Mouse (Mus musculus): ENCODE data around the gene Srsf10.

Srsf10 gene

DNA sequence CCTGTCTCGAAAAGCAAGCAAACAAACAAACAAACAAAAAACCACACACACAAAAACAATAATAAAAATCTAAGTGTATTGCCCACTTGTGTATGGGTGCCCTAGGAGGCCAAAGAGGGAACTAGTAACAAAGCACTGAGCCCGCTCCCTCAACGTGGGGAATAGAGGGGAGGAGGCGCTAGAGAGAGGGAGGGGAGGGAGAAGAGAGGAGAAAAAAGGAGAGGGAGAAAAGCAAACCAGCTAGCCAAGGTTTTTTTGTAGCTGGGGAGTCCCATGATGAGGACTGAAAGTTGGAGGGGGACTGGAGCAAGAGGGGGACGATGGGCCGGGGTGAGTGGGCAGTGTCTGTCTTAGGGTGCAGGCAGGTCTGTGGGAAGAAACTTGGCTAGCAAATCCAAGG, 467 bp upstream of the Srsf10 start:
- peak; percentile 53 for DNase-seq (ENCODE audit: low read depth)

DNA sequence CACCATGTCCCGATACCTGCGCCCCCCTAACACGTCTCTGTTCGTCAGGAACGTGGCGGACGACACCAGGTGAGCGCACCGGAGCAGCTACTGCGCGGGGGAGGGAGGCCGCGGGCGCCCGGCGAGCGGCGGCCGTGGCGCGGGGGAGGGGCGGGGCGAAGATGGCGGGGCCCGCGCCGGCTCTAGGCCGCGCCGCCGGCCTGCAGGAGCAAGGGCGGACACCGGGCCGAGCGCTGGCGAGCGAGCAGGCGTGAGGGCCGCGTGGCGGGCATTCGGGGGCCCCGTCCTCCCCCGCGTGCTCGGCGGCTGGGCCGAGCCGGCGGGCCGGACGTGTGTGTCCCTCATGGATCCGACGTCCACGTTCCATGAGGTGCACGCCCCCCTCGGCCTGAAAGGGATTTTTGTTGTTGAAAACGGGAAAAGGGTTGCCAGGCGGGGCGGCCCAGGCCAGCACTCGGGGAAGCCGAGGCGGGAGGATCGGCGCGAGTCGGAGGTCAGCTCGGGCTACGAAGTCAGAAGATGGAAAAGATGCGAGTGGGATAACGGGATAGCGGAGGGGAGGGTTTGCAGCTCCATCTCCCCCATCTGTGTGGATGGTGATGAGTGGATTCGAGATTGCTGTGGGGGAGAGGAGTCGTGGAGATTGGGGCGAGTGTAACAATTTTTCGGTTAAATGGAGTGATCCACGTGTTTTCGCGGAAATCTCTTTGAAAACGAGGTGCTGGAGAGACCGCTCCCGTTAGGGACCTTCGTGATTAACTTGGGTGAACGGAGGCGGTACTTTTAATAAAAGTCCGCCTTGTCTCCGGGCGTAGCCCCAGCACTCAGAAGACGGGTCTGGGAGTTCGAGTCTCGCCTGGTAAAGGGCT, 910 bp downstream of the Srsf10 start:
- DNase-seq (ENCODE audit: low read depth): peak; percentile 74

DNA sequence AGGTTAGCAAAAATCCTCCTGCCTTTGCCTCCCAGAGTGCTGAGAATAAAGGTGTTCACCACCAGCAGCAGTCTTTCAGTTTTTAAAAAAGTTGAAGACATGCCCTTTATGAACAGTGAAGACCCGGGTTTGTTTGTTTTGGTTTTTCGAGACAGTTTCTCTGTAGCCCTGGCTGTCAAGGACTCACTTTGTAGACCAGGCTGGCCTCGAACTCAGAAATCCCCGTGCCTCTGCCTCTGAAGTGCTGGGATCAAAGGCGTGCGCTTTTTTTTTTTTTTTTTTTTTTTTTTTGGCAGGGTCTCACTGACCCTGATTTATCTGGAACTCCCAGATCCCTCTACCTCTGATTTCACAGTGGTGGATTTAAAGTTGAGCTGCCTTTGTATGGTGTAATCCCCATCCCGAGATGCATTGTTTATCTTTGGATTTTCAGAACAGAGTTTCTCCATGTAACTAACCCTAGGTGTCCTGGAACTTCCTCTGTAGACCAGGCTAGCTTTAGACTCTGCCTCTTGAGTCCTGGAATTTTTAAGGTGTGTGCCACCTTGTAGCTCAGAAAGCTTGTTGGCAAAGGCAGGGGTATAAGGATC, 2.1 kb downstream of the Srsf10 start:
- no peak for DNase-seq (ENCODE audit: low read depth)

DNA sequence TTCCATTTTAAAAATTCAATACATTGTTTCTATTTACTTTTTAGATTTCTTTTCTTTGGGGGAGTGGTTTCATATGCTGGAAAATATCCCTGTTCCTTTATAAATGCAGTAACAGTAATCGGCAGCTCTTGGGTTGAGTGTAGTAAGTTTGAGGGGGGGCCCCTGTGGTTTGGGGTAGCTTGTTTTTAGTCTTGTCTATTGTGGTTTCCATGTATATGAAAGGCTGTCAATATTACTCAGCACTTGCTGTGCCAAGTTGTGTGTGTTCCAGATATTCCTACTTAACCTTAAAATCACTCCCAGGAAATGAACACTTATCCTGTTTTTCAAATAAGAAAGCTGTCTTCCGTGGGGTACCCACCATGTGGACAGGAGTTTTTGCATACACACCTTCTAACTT, 13.4 kb downstream of the Srsf10 start:
- peak; percentile 79 for DNase-seq (ENCODE audit: low read depth)

DNA sequence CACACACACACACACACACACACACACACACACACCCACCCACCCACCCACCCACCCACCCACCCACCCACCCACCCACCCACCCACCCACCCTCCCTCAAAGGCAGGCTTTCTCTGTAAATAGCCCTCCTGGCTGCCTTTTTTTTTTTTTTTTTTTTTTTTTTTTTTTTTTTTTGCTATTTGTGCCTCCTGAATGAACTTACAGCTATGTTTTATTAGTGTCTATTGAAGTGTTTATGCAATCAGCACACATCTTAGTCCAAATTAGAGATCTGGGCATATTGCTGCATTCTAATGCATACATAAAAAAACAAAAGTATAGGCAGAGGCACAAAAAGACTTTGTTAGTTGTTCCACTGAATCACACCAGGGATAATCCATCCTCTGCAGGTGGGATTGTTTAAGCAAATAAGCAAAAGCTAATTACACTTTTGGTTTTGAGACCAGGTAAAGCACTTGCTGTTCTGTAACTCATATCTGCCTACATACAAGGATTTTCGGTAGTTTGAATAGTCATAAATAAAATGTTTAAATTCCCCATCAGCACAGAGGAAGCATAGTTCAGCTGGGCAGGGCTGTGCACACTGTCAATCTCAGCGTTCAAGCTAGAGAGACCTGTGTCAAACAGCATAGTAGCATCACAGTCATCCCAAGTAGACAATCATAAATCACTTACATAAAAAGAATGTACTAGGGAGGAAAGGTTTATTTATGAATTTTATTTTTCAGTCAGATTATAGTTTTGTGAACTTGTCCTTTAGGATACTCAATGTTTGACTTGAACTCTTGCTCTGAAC, 14.9 kb downstream of the Srsf10 start:
- no peak for DNase-seq (ENCODE audit: low read depth)

DNA sequence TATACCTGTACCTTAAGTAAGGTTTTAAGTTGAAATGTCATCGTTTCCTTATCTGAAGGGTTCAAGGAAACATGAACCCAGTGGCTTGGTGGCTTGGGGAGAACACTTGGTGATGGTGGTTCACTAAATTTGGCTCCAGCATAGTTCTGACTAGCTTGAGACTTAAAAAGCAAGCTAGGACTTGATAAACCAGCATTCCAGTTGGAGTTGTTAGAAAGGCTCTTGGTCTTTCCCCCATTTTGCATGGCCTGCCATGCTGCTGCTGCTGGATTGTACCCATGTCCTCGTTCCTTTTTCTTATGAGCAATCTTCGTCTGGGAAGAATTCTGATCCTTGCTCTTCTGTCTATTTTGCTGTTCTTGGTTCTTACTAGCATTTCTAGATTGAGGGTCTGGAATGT, 16.5 kb downstream of the Srsf10 start:
- DNase-seq (ENCODE audit: low read depth): no peak

DNA sequence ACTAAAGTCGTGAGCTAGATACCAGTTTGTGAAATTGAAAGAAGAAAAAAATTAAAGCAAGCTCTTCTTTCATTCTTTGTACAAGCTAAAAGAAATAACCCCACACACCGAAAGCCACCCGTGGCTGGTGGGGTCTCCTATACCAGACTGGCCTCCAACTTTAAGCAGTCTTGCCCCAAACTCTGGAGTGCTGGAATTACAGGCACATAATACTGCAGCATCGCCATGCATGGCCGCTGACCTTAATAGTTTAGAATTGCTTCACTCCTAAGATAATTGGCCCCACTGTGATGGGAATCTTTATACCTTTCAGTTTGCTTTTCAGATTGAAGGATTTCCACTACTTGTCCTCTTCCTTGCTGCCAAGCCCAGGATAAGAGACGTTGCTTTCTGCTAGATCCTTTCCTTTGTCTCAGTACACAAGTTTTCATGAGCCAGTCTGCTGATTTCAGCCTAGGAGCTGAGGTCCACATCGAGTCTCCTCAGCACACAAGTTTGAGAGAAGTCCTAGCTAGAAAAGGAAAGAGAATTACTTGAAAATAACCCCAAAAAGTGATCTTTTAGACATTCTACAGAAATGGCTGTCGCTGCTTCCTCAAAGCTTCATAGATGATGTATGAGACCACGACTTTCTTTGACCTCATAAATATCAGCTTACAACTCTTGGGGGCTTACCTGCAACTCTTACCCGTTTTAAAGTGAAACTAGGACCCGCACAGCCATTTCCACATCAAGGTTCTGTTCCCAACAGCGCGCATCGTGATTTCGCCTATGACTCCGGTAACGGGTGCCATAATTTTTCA, 17.2 kb downstream of the Srsf10 start:
- peak; percentile 30 for DNase-seq (ENCODE audit: low read depth)

DNA sequence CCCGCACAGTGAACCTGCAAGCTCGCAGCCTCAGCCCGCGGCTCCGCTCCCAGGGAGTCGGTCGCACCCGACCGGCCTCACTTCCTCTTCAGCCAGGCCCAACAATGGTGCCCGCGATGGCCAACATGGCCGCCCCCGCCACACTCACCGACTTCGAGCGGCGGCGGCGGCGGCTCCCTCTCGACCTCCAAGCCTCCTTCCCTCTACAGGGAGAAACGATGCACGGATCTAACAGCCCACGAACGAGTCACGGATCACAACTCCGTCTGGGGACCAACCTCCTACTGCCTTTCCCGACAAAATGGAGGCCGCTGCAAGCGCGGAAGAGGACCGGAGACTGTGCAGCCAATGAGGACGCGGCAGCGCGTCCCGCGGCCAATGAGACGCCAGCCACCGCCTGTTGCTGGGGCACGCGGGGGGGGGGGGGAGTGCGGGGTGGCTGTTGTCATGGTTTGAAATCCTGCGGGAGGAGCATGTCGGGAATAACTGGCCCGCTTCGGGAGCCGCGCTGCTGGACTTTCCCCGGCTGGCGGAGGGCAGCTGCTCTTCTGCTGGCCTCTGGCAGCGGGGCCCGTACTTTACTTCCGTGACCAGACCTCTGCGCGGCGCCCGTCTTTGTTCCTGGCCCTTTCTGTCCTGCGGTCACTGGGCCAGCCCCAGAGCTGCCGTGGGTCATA, 18.1 kb downstream of the Srsf10 start, which contains the start of gene Pnrc2:
TSS of gene Pnrc2 (minus strand) at position 325 of the 677 bp plus-strand sequence.
- DNase-seq (ENCODE audit: low read depth): peak; percentile 93

DNA sequence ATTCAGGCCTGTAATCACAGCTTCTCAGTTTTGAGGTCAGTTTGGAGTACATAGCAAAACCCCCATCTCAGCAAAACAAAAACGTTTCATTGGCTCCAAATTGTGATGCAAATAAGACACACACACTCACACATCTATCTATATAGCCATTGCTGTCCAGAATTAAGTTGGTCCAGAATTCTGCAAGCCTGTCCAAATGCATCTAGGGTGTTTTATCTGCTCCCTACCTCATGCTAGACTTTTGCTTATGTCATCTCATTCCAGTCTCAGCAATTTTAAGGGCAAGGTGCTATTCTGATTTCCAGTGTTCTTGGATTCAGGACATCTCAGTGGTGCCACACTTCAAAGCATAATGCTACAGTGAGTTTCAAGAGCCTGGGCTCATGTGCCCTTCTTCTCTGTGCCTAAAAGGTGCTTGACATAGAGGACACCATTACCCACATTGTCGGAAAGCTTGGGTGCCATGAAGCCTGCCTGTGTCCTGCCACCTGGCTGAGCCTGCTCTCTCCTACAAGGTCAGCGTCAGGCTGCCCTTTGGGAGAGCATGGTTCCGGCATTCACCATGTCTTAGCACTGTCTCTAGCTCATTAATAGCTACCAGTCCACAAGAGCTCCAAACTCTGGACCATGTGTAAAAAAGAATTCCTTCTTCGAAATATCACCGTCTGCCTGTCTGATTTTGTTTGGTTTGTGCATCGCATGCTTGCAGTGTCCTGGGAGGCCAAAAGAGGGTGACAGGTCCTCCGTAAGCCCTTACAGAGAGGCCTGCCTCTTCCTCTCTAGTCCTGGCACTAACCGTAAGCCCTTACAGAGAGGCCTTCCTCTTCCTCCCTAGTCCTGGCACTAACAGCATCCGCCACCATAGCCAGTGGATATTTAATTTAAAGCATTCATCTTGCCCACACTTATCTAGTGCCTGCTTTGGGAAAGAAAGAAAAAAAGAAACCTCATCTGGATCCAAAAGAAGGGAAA, 19.3 kb downstream of the Srsf10 start:
- DNase-seq (ENCODE audit: low read depth): no peak

DNA sequence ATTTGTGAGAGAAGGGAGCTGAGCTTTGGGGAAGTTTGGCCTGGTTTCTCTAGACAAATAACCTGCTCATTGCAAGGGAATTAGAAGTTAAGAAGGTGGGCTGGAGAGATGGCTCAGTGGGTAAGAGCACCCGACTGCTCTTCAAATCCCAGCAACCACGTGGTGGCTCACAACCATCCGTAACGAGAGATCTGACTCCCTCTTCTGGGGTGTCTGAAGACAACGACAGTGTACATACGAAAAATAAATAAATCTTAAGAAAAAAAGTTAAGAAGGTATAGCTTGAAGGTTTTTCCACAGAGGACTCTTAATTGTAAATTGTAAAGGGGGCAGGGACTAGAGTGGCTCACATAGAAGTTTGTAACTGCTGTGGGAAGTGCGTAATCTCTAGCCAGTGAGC, 20.0 kb downstream of the Srsf10 start:
- DNase-seq (ENCODE audit: low read depth): no peak

DNA sequence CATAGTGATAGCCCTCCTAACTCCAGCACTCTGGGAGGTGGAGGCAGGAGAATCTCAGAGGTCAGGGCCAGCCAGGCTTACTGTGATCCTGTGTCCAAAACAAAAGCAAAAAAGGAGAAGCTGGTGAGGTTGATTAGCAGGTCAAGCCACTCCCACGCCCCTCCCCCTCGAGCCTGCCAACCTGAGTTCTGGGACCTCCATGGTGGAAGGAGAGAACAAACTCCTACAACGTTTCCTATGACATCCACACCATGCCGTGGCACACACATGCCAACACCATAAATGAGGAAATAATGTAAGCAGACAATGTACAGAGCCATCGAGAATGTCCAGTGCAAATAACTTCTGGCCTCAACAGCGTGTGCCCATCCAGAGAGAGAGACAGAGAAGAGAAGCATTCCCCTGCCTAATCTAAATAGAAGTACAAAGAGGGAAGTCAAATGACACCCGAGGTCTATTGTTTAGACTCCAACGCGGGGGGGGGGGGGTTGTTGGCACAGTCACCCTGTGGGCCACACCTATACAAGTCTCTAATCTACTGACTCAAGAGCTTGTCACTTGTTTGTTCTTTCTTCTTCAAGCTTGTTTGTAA, 20.5 kb downstream of the Srsf10 start:
- peak; percentile 17 for DNase-seq (ENCODE audit: low read depth)

DNA sequence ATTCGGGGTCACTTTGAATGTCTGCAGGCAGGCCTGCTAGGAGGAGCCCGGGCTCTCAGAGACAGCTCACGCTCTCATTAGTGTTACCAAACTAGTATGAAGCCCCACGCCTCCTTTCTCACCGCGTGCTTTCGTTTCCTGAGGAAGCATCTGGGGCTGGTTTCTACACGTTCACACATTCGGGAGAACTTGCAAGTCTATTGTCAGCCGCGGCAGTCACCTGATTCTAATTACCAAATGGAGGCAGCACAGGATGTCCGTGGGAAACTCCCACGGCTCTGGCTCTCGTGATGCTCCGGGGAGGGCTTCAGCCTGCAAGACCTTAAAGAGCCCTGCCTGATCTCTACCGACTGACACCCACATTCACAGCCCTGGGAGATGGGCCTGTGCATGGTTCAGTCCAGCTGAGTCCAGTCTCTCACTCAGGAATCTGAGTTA, 21.1 kb downstream of the Srsf10 start:
- peak; percentile 60 for DNase-seq (ENCODE audit: low read depth)

DNA sequence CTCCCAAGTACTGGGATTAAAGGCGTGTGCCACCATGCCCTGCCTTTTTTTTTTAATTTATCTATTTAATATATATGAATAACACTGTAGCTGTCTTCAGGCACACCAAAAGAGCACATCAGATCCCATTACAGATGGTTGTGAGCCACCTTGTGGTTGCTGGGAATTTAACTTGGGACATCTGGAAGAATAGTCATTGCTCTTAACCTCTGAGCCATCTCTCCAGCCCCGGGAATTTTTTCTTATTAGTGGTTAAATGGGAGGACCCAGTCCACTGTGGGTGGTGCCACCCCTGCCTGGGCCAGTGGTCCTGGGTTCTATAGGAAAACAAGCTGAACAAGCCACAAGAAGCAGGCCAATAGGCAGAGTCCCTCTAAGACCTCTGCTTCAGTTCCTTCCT, 22.2 kb downstream of the Srsf10 start:
- peak; percentile 68 for DNase-seq (ENCODE audit: low read depth)

DNA sequence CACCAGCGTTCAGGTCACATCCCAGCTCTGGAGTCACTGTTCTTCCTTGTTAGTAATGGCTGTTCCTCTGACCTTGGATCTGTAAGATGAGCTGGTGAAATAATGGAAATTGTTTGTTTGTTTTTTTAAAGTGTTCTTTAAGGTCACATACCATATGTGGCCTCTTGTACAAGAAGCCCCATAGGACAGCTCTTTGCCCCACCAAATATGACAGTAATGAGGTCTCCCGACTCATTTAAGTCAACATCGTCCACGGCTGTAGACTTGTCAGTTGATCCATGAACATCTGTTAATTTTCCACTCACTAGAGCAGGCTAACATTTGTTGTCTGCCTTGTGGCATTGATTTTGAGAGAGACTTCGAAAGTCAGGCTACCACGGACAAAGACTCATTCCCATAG, 23.5 kb downstream of the Srsf10 start:
- no peak for DNase-seq (ENCODE audit: low read depth)

DNA sequence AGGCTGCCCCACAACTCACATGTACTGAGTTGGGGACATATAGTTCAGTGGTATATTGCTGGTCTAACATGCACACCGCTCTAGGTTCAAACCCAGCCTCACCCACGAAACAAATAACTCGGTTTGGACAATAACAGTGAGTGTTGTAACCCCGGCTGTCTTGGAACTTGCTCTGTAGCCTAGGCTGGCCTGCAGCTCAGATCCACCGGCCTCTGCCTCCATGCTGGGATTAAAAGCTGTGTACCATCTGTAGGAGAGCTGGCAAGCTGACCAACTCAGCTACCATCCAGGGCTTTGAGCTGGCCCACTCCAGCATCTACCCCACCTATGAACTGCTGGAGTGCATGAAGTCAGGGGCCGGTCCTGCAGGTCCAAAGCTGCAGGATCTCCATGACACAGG, 24.5 kb downstream of the Srsf10 start:
- no peak for DNase-seq (ENCODE audit: low read depth)

DNA sequence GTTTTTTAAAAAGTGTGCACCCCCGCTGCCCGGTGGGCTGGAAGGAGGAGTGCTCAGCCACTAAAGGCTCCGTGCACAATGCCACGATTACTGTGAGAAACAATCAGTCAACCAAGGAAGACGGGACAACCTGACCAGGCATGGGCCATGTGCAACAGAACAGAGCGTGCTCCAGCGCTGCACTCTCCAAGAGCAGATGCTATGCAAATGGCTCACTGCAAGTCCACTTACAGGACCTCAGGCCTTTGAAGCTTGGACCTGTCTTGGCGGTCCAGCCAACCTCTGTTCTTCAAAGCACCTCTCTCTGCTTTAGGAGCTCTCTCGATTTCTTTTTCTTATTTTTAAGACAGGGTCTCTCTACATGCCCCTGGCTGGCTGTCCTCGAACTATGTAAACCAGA, 25.0 kb downstream of the Srsf10 start:
- no peak for DNase-seq (ENCODE audit: low read depth)

DNA sequence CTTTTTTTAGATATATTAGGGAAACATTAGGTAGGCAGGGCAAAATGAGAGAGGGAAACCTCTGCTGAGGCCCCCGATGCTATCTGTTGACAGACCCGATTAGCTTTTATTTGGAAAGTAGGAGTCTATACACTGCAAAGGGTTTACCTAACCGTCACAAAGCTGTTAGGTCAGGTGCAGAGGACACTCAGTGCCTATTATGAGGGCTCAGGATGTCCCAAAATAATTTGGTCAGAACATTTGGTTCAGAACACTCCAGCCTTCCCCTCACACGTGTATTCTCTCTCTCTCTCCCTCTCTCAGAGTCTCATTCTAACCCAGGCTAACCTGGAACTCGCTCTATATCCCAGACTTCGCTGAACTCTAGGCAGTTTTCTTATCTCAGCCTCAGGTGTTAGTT, 26.5 kb downstream of the Srsf10 start:
- DNase-seq (ENCODE audit: low read depth): no peak

DNA sequence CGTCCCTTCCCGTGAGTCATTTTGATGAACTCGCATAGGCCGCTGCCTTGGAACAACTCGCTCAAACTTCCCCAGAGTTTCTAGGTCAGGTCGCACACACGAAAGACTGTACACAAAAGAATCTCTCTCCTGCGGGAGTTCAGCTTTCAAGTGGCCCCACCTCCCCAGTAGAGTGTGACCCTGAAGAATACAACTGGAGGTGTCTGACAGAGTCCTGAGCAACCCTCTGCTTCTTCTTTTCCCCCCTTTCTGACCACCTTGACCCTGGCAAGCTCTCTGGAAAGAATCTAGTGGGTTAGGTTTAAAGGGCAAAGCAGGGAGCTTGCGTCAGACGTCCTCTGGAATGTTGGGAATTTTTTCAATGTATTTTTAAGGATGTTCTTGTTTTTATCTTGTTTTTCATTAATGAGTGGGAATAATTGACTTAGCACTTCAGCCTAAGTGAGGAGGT, 27.9 kb downstream of the Srsf10 start:
- DNase-seq (ENCODE audit: low read depth): no peak

DNA sequence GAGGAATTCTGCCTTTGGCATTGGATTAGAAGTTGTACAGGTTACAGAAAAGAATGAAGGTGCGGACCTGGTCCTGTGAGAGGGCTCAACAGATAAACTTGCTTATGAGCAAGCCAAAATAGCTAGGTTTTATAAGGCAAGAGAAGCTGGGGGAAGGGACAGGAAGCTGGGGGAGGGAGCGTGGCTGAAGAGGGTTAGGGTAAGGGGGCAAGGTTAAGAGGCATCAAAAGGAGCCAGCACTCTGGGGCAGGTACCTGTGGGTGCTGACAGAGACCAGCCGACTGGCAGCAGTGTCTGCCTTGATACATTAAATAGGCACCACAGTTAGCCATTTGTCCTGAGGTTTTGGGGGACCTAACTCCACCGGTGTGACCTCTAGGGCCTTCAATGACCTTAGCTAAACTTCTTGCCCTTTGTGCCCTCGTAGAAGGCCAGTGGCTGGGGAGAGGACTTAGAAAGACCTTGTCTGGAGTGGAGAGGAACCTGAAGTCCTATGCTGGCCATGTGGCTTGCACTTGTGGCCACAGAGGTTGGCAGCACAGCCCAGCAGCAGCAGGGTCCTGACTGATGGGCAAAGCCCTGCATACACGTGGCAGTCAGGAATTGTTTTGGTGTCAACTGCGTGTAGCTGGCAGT, 28.5 kb downstream of the Srsf10 start:
- DNase-seq (ENCODE audit: low read depth): no peak
